Mouse (Mus musculus): Measurements from ENCODE around the gene Gm6367. TPM values are rescaled to one million over a fixed set of nuclear protein-coding genes. Genes with fewer than 3 reads are reported as not detected.
"Not testable (repeated sequence)": the region's sequence is repeated elsewhere in the genome, so short reads cannot be mapped to it uniquely, and the experiment has no call there.

The Gm6367 gene
- polyA plus RNA-seq (2015; fragmentation: Nextera tagmentation; extraction: Ambion mirVana) = not detected in 2 replicates

DNA sequence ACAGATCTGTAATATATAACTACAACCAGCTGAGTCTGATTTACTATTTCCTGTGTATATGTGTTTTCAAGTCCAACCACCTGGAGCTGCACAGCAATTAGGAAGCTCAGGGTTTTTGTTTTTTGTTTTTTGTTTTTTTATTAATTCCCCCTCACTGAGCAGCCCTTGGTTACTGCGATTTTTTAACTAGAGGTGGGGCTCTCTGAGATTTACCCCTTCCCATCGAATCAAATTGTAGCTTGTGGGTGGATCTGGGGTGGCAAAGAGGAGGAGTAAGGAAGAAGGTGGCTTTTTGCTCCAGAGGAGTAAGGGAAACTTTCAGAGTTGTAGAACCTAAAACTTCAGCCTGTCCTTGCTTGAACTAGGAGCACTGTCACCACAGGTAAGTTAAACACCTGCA lies at the start of gene Gm6367:
Gene Gm6367, plus strand, starts transcription at position 301 of the 400 bp plus-strand sequence.
- H3K27me3 ChIP-seq; H3K9me3 ChIP-seq; H3K4me1 ChIP-seq; H3K4me2 ChIP-seq; H3K9ac ChIP-seq; H3K27ac ChIP-seq; ATAC-seq (ENCODE audit: insufficient number of reproducible peaks, low FRiP score, low TSS enrichment, low read depth); H3K4me3 ChIP-seq; H3K36me3 ChIP-seq: not testable (repeated sequence)
- WGBS = no CpG with 5 or more reads among the region's 2 CpGs

Other genes starting within 250 kb of the Gm6367 start
- not detected in 2 replicates for gene Gm3183, start 123.2 kb upstream of the Gm6367 start, polyA plus RNA-seq (2015; fragmentation: Nextera tagmentation; extraction: Ambion mirVana)
- gene Gm7942, start 118.3 kb downstream of the Gm6367 start, polyA plus RNA-seq (2015; fragmentation: Nextera tagmentation; extraction: Ambion mirVana) = not detected in 2 replicates
- gene Gm16513, start 194.0 kb downstream of the Gm6367 start, polyA plus RNA-seq (2015; fragmentation: Nextera tagmentation; extraction: Ambion mirVana) = not detected in 2 replicates

Measured in limb, embryonic 15.5 days (tissue).